Mouse (Mus musculus) MEL (cell line): ENCODE results near the gene Ubap1l. TPM values are rescaled to one million over a fixed set of nuclear protein-coding genes. Genes with fewer than 3 reads are reported as not detected.

Experiments used
- DNase-seq: peaks from one replicate; pipeline ENCODE4 v3.0.0; 2011; ENCODE audit warnings: low read depth, low spot score
- H3K27ac ChIP-seq: 2 replicates; pipeline ENCODE4 v1.5.1; 2012; ENCODE audit warnings: low read depth, mild to moderate bottlenecking, control low read depth, low read length, moderate library complexity; ENCODE audit not compliant: control insufficient read depth
- H3K27me3 ChIP-seq, 2 experiments: fragments of 150-350 bp in 1 of 2; sonication (generic) in 1 of 2; 2 replicates each; pipeline ENCODE4 v1.6.1; 2012; ENCODE audit warnings: low read length in 2 of 2, mild to moderate bottlenecking in 2 of 2, improper control_type of control experiment in 1 of 2, moderate library complexity in 1 of 2; ENCODE audit not compliant: insufficient read depth in 2 of 2, control insufficient read depth in 1 of 2
- H3K36me3 ChIP-seq, 2 experiments: 2 replicates each; pipeline ENCODE4 v1.6.1; 2012 to 2014; ENCODE audit warnings: low read length in 2 of 2, improper control_type of control experiment in 1 of 2, inconsistent platforms in 1 of 2, mild to moderate bottlenecking in 1 of 2; ENCODE audit not compliant: insufficient read depth in 2 of 2, control insufficient read depth in 1 of 2
- H3K4me1 ChIP-seq, 2 experiments: fragments of 150-350 bp in 1 of 2; sonication (generic) in 1 of 2; 2 replicates each; pipeline ENCODE4 v1.6.1; 2012; ENCODE audit warnings: low read length in 2 of 2, improper control_type of control experiment in 1 of 2, mild to moderate bottlenecking in 1 of 2; ENCODE audit not compliant: insufficient read depth in 2 of 2, control insufficient read depth in 1 of 2
- H3K4me3 ChIP-seq, 2 experiments: fragments of 150-350 bp in 1 of 2; sonication (generic) in 1 of 2; 2 replicates each; pipeline ENCODE4 v1.5.1; 2012; ENCODE audit warnings: low read depth in 2 of 2, low read length in 2 of 2, mild to moderate bottlenecking in 2 of 2, moderate library complexity in 2 of 2, control low read depth in 1 of 2, improper control_type of control experiment in 1 of 2; ENCODE audit not compliant: control insufficient read depth in 1 of 2, insufficient read depth in 1 of 2
- H3K79me2 ChIP-seq: 2 replicates; pipeline ENCODE4 v1.6.1; 2012; ENCODE audit warnings: mild to moderate bottlenecking, low read length, moderate library complexity; ENCODE audit not compliant: control insufficient read depth, poor library complexity, insufficient read depth
- H3K9ac ChIP-seq: 2 replicates; pipeline ENCODE4 v1.6.1; 2012; ENCODE audit warnings: low read depth, mild to moderate bottlenecking, control low read depth, low read length, moderate library complexity; ENCODE audit not compliant: control insufficient read depth, poor library complexity, severe bottlenecking
- H3K9me3 ChIP-seq: fragments of 150-350 bp; sonication (generic); replicated peaks from 2 replicates; pipeline ENCODE4 v1.6.1; 2012; ENCODE audit warnings: mild to moderate bottlenecking, low read length, improper control_type of control experiment, moderate library complexity; ENCODE audit not compliant: insufficient read depth
- BHLHE40 ChIP-seq: IDR thresholded peaks from 2 replicates; pipeline ENCODE4 v1.6.1; 2012; ENCODE audit warnings: low read depth, mild to moderate bottlenecking, inconsistent platforms, low read length, improper control_type of control experiment, borderline replicate concordance
- CHD2 ChIP-seq: IDR thresholded peaks from 2 replicates; pipeline ENCODE4 v1.6.1; 2011; ENCODE audit warnings: low read length, improper control_type of control experiment
- CTCF ChIP-seq, 3 experiments: IDR thresholded peaks in 2 of 3; conservative IDR thresholded peaks in 1 of 3; 2 replicates each; pipeline ENCODE4 v1.5.1; 2011 to 2012; ENCODE audit warnings: low read length in 3 of 3, low read depth in 2 of 3, mild to moderate bottlenecking in 2 of 3, improper control_type of control experiment in 1 of 3, inconsistent platforms in 1 of 3, mixed read lengths in 1 of 3, moderate library complexity in 1 of 3; ENCODE audit not compliant: control insufficient read depth in 1 of 3, insufficient read depth in 1 of 3, poor library complexity in 1 of 3, severe bottlenecking in 1 of 3
- E2F4 ChIP-seq: IDR thresholded peaks from 2 replicates; pipeline ENCODE4 v1.6.1; 2011; ENCODE audit warnings: low read depth, low read length, improper control_type of control experiment, borderline replicate concordance
- ELF1 ChIP-seq: IDR thresholded peaks from 2 replicates; pipeline ENCODE4 v1.6.1; 2014; ENCODE audit warnings: low read depth, mild to moderate bottlenecking, inconsistent platforms, low read length, improper control_type of control experiment, moderate library complexity
- GABPA ChIP-seq: IDR thresholded peaks from 2 replicates; pipeline ENCODE4 v1.6.1; 2012; ENCODE audit warnings: low read depth, mild to moderate bottlenecking, inconsistent platforms, low read length, improper control_type of control experiment, moderate library complexity
- HCFC1 ChIP-seq: IDR thresholded peaks from 2 replicates; pipeline ENCODE4 v1.6.1; 2012; ENCODE audit warnings: low read depth, mild to moderate bottlenecking, inconsistent platforms, low read length, improper control_type of control experiment, moderate library complexity
- JUND ChIP-seq: IDR thresholded peaks from 2 replicates; pipeline ENCODE4 v1.6.1; 2011; ENCODE audit warnings: low read depth, mild to moderate bottlenecking, improper control_type of control experiment, low read length
- MAX ChIP-seq: IDR thresholded peaks from 2 replicates; pipeline ENCODE4 v1.6.1; 2011; ENCODE audit warnings: low read length, improper control_type of control experiment
- MAZ ChIP-seq: IDR thresholded peaks from 2 replicates; pipeline ENCODE4 v1.6.1; 2012; ENCODE audit warnings: low read depth, mild to moderate bottlenecking, inconsistent platforms, low read length, improper control_type of control experiment
- MYB ChIP-seq: IDR thresholded peaks from 2 replicates; pipeline ENCODE4 v1.6.1; 2011; ENCODE audit warnings: mild to moderate bottlenecking, low read depth, low read length, improper control_type of control experiment
- MYC ChIP-seq: IDR thresholded peaks from 2 replicates; pipeline ENCODE4 v1.6.1; 2011; ENCODE audit warnings: low read depth, mild to moderate bottlenecking, low read length, improper control_type of control experiment, moderate library complexity
- SIN3A ChIP-seq: IDR thresholded peaks from 2 replicates; pipeline ENCODE4 v1.6.1; 2012; ENCODE audit warnings: low read length, improper control_type of control experiment, inconsistent platforms
- TAL1 ChIP-seq: IDR thresholded peaks from 2 replicates; pipeline ENCODE4 v1.6.1; 2012; ENCODE audit warnings: mild to moderate bottlenecking, inconsistent platforms, low read length, moderate library complexity, mixed read lengths
- TCF12 ChIP-seq: IDR thresholded peaks from 2 replicates; pipeline ENCODE4 v1.6.1; 2014; ENCODE audit warnings: low read depth, mild to moderate bottlenecking, inconsistent platforms, low read length, improper control_type of control experiment, moderate library complexity
- UBTF ChIP-seq: IDR thresholded peaks from 2 replicates; pipeline ENCODE4 v1.6.1; 2012; ENCODE audit warnings: low read depth, mild to moderate bottlenecking, inconsistent platforms, low read length, improper control_type of control experiment, moderate library complexity, borderline replicate concordance; ENCODE audit not compliant: insufficient read depth
- USF2 ChIP-seq, 2 experiments: IDR thresholded peaks; 2 replicates each; pipeline ENCODE4 v1.6.1; 2011 to 2012; ENCODE audit warnings: improper control_type of control experiment in 2 of 2, low read length in 2 of 2, borderline replicate concordance in 1 of 2, inconsistent platforms in 1 of 2, low read depth in 1 of 2, mild to moderate bottlenecking in 1 of 2; ENCODE audit not compliant: insufficient read depth in 1 of 2
- ZC3H11A ChIP-seq: IDR thresholded peaks from 2 replicates; pipeline ENCODE4 v1.6.1; 2012; ENCODE audit warnings: low read depth, mild to moderate bottlenecking, inconsistent platforms, low read length, improper control_type of control experiment
- ZNF384 ChIP-seq: IDR thresholded peaks from 2 replicates; pipeline ENCODE4 v1.6.1; 2012; ENCODE audit warnings: low read depth, mild to moderate bottlenecking, inconsistent platforms, low read length, improper control_type of control experiment
- polyA plus RNA-seq, 2 experiments: library from polyadenylated mRNA; stranded (reverse) in 1 of 2; unstranded in 1 of 2; fragments of >175 nt in 1 of 2; fragments of >200 nt in 1 of 2; gene quantifications; 2 replicates each; pipeline versions ENCODE4 v1.2.1 to v1.2.4; 2012; ENCODE audit warnings: low replicate concordance in 2 of 2, low read depth in 1 of 2; ENCODE audit not compliant: insufficient read length in 2 of 2, insufficient read depth in 1 of 2, missing spikeins in 1 of 2
- total RNA-seq: library from RNA; depleted of rRNA; stranded (reverse); fragments of 300-350 nt; gene quantifications from 2 replicates; pipeline ENCODE4 v1.2.3, GENCODE M21; 2012

The Ubap1l gene
- total and polyA plus RNA-seq, 3 experiments = 0.08 TPM; not detected in 2

GRCm38 (mm10) chr9:65408871-65409295, 48.0 kb downstream of the Ubap1l start:
- TF ChIP-seq CTCF (IDR thresholded peaks at IDR 0.05 in 2 of 3, conservative IDR thresholded peaks at IDR 0.05 in 1 of 3; ENCODE audit: control insufficient read depth in 1 of 3, insufficient read depth in 1 of 3, low read depth in 2 of 3, low read length in 3 of 3, poor library complexity in 1 of 3, severe bottlenecking in 1 of 3) (no peak), TCF12 (no peak), HCFC1 (no peak), MAX (no peak), MAZ (no peak), MYB (no peak), JUND (no peak), CHD2 (no peak), E2F4 (no peak), GABPA (no peak), MYC (no peak), TAL1 (no peak), SIN3A (no peak)
- H3K9ac ChIP-seq = no peak overlapping the region
- no peak for DNase-seq
- no peaks in the 10 kb centered on the region for H3K9me3 ChIP-seq
- H3K79me2 ChIP-seq = no peaks in the 10 kb centered on the region
- H3K27ac ChIP-seq = no peak overlapping the region
- peaks cover 2 to 4% of the 10 kb centered on the region in 2 experiments for H3K27me3 ChIP-seq
- H3K4me3 ChIP-seq = no peak overlapping the region
- peaks cover 0 to 2% of the 10 kb centered on the region in 2 experiments; a peak in 1 of 4 replicates for H3K36me3 ChIP-seq
- H3K4me1 ChIP-seq = peaks cover 0 to 3% of the 10 kb centered on the region in 2 experiments; a peak in 1 of 4 replicates

DNA sequence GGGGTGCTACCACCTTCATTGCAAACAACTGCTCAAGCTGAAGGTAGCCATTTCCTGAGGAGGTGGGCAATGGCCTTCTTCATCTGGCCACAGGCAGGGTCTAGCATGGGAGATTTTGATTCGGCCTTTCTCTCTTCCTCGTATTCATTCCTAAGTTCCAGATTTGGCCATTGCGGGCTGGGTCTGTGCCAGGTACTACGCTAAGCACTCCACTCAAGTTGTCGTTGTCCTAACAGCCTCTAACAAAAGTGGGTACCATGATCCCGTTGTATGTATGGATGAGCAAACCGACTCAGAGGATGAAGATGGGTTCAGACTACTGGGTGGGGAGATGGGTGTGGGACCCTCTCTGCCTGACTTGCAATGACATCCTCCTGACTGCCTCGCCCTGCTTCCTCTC, 49.5 kb downstream of the Ubap1l start:
- peaks cover 2 to 6% of the 10 kb centered on the region in 2 experiments for H3K27me3 ChIP-seq
- no peak overlapping the region for H3K27ac ChIP-seq
- DNase-seq = no peak
- no peak overlapping the region for H3K9ac ChIP-seq
- TF ChIP-seq ELF1 (no peak), USF2 (IDR thresholded peaks at IDR 0.05; ENCODE audit: borderline replicate concordance in 1 of 2, insufficient read depth in 1 of 2, low read depth in 1 of 2, low read length in 2 of 2) (no peak), ZNF384 (no peak), CTCF (IDR thresholded peaks at IDR 0.05 in 2 of 3, conservative IDR thresholded peaks at IDR 0.05 in 1 of 3; ENCODE audit: control insufficient read depth in 1 of 3, insufficient read depth in 1 of 3, low read depth in 2 of 3, low read length in 3 of 3, poor library complexity in 1 of 3, severe bottlenecking in 1 of 3) (no peak), UBTF (no peak), ZC3H11A (no peak), BHLHE40 (no peak), E2F4 (no peak)
- TF ChIP-seq, all 39 proteins: peak for 0
- H3K4me3 ChIP-seq = no peak overlapping the region
- H3K9me3 ChIP-seq = no peaks in the 10 kb centered on the region
- H3K79me2 ChIP-seq = no peaks in the 10 kb centered on the region
- no peaks in the 10 kb centered on the region for H3K4me1 ChIP-seq
- H3K36me3 ChIP-seq = no peaks in the 10 kb centered on the region
